Mouse (Mus musculus): ENCODE measurements around the gene Olfr1087. TPM values are rescaled to one million over a fixed set of nuclear protein-coding genes. Genes with fewer than 3 reads are reported as not detected.
"Not testable (repeated sequence)": the region's sequence is repeated elsewhere in the genome, so short reads cannot be mapped to it uniquely, and the experiment has no call there.

Olfr1087 gene
- not detected in 2 replicates for polyA plus RNA-seq (2014; fragmentation: Nextera tagmentation; extraction: Ambion mirVana)

DNA sequence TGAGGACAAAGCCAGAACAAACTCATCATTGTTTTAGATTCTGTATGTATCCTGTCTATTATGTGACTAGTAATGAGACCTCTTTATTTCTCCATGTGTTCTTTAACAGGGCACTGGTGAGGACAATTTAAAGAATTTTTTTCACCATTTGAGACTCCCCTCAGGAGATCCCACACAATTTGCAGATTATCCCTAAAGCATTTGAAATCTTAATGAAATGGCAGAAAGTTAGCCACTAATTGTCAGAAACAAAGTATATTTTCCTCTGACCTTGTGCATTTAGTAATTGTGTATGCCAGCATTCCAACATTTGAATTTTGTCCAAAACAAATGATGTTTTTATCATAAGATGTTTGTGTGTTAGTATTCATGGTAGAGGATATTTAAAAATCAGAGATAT is at the start of gene Olfr1087:
Gene Olfr1087, minus strand, starts transcription at position 101 of the 400 bp plus-strand sequence.
- Histone ChIP-seq H3K27ac (ENCODE audit: low read depth) (no peak within 1 kb of the TSS), H3K9me3 (ENCODE audit: control insufficient read depth, low read length) (no peaks in the 10 kb centered on the region), H3K9ac (ENCODE audit: low read length) (no peak within 1 kb of the TSS), H3K4me3 (ENCODE audit: low read depth, low read length) (no peak within 1 kb of the TSS), H3K4me2 (ENCODE audit: low read length) (no peak within 1 kb of the TSS), H3K4me1 (replicated peaks; ENCODE audit: control insufficient read depth, insufficient read depth, low read length) (no peaks in the 10 kb centered on the region), H3K36me3 (ENCODE audit: control insufficient read depth, insufficient read depth, low read length) (no peaks in the 10 kb centered on the region), H3K27me3 (replicated peaks; ENCODE audit: control insufficient read depth, insufficient read depth, low read length) (no peaks in the 10 kb centered on the region)
- ATAC-seq (replicated peaks; ENCODE audit: low FRiP score, low TSS enrichment, low read depth) = no peak
- DNase-seq (ENCODE audit: low spot score) = no peak

DNA sequence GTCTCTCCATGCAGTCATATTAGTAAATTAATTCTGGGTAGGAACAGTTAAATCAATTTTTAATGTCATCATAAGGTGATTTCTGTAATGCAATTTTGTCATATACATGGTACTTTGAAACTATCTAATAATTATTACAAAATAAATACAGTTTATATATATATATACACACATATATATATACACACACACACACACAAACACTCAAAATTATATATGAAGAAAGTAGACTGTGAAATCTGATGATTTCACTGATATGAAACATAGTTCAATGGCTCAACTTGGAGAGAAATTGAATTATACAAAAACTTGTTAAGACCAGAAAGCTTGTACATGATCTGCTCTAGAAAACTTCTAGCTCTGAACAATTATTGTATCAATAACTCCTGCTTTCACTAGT is 35.4 kb upstream of the Olfr1087 start, which contains the start of gene Olfr1089:
Gene Olfr1089, minus strand, starts transcription at position 101 of the 400 bp plus-strand sequence.
- Histone ChIP-seq H3K9ac (ENCODE audit: low read length) (no peak within 1 kb of the TSS), H3K4me2 (ENCODE audit: low read length) (no peak within 1 kb of the TSS), H3K27ac (ENCODE audit: low read depth) (no peak within 1 kb of the TSS), H3K36me3 (ENCODE audit: control insufficient read depth, insufficient read depth, low read length) (no peaks in the 10 kb centered on the region), H3K9me3 (ENCODE audit: control insufficient read depth, low read length) (no peaks in the 10 kb centered on the region), H3K27me3 (replicated peaks; ENCODE audit: control insufficient read depth, insufficient read depth, low read length) (no peaks in the 10 kb centered on the region), H3K4me3 (ENCODE audit: low read depth, low read length) (no peak within 1 kb of the TSS), H3K4me1 (replicated peaks; ENCODE audit: control insufficient read depth, insufficient read depth, low read length) (no peaks in the 10 kb centered on the region)
- DNase-seq (ENCODE audit: low spot score) = no peak
- no peak for ATAC-seq (replicated peaks; ENCODE audit: low FRiP score, low TSS enrichment, low read depth)

DNA sequence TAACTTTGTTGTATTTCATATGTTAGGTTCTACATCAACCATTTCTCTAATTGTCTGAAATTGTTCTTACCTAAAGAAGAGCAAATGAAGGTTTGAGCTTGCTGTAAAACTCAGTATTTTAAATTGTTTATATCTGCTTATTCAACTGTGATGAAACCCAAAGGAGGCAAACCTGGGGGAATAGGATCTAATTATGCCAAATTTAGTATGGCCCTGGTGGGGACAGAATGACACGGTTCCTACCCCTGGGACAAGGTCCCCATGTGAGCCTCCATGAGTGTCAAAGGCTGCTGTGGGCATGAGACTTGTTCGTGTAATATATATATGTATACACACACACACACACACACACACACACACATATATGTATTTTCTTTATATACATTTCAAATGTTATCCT is 18.2 kb downstream of the Olfr1087 start, which contains the start of gene Olfr1086:
Gene Olfr1086, minus strand, starts transcription at position 101 of the 400 bp plus-strand sequence.
- Histone ChIP-seq H3K4me1 (replicated peaks; ENCODE audit: control insufficient read depth, insufficient read depth, low read length) (no peaks in the 10 kb centered on the region), H3K4me2 (ENCODE audit: low read length) (no peak within 1 kb of the TSS), H3K4me3 (ENCODE audit: low read depth, low read length) (no peak within 1 kb of the TSS), H3K9me3 (ENCODE audit: control insufficient read depth, low read length) (no peaks in the 10 kb centered on the region), H3K36me3 (ENCODE audit: control insufficient read depth, insufficient read depth, low read length) (no peaks in the 10 kb centered on the region), H3K27me3 (replicated peaks; ENCODE audit: control insufficient read depth, insufficient read depth, low read length) (no peaks in the 10 kb centered on the region), H3K27ac (ENCODE audit: low read depth) (no peak within 1 kb of the TSS), H3K9ac (ENCODE audit: low read length) (no peak within 1 kb of the TSS)
- ATAC-seq (replicated peaks; ENCODE audit: low FRiP score, low TSS enrichment, low read depth) = no peak
- DNase-seq (ENCODE audit: low spot score) = no peak
- 84% methylated on average over 2 of the region's 2 CpGs for WGBS

DNA sequence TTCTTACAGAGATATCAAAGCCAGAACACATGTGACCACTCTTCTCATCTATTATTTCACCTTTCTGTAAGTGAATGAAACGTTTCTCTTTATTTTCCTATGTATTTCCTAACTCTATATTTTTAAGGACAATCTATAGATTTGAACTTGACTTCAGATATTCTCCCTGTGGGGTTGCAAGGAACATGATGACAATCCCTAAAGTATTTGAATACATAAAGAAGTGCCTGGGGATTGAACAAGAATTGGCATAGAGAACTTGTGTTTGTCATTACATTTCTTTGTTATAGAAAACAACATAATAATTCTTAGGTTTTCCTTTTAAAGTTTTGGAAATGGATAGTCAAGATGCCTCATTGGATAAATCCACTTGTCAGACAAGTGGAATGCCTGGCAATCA is 36.3 kb downstream of the Olfr1087 start, which contains the start of gene Olfr1085:
Gene Olfr1085, minus strand, starts transcription at position 101 of the 400 bp plus-strand sequence.
- H3K4me2 ChIP-seq (ENCODE audit: low read length) = no peak within 1 kb of the TSS
- WGBS = 32% methylated on average over 1 of the region's 1 CpGs

DNA sequence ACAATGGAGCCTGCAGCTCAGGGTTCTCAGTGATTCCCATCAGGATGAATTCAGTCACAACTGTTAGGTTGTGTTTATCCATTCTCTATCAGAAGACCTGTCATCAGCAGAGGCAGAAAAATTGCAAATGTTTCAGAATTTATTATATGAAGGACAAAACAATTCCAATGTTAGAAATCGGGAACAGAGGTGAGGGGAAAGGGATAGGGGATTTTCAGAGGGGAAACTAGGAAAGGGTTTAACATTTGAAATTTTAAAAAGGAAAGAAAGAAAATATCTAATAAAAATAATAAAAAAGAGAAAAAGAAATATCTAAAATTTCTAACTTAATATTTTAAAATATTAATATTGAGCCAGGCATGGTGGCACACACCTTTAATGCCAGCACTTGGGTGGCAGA is 58.6 kb downstream of the Olfr1087 start, which contains the start of gene Olfr1084:
Gene Olfr1084, minus strand, starts transcription at position 101 of the 400 bp plus-strand sequence.
- H3K4me2 ChIP-seq (ENCODE audit: low read length); H3K27me3 ChIP-seq (replicated peaks; ENCODE audit: control insufficient read depth, insufficient read depth, low read length); H3K27ac ChIP-seq (ENCODE audit: low read depth); H3K9me3 ChIP-seq (ENCODE audit: control insufficient read depth, low read length); H3K9ac ChIP-seq (ENCODE audit: low read length); H3K4me3 ChIP-seq (ENCODE audit: low read depth, low read length); H3K36me3 ChIP-seq (ENCODE audit: control insufficient read depth, insufficient read depth, low read length); DNase-seq (ENCODE audit: low spot score); H3K4me1 ChIP-seq (replicated peaks; ENCODE audit: control insufficient read depth, insufficient read depth, low read length); ATAC-seq (replicated peaks; ENCODE audit: low FRiP score, low TSS enrichment, low read depth): not testable (repeated sequence)
- WGBS = 90% methylated on average over 1 of the region's 1 CpGs

More for the DNA sequence above, 36.3 kb downstream of the Olfr1087 start, which contains the start of gene Olfr1085:
- ATAC-seq (replicated peaks; ENCODE audit: low FRiP score, low TSS enrichment, low read depth) (no peak), DNase-seq (ENCODE audit: low spot score) (no peak)
- Histone ChIP-seq H3K9me3 (ENCODE audit: control insufficient read depth, low read length) (no peaks in the 10 kb centered on the region), H3K27ac (ENCODE audit: low read depth) (no peak within 1 kb of the TSS), H3K27me3 (replicated peaks; ENCODE audit: control insufficient read depth, insufficient read depth, low read length) (no peaks in the 10 kb centered on the region), H3K36me3 (ENCODE audit: control insufficient read depth, insufficient read depth, low read length) (no peaks in the 10 kb centered on the region), H3K4me3 (ENCODE audit: low read depth, low read length) (no peak within 1 kb of the TSS), H3K4me1 (replicated peaks; ENCODE audit: control insufficient read depth, insufficient read depth, low read length) (no peaks in the 10 kb centered on the region), H3K9ac (ENCODE audit: low read length) (no peak within 1 kb of the TSS)

Other genes with a start within 250 kb of the Olfr1087 start
- not detected in 2 replicates for gene Olfr1065, start 247.8 kb downstream of the Olfr1087 start, polyA plus RNA-seq (2014; fragmentation: Nextera tagmentation; extraction: Ambion mirVana)
- gene Olfr1066, start 242.1 kb downstream of the Olfr1087 start, polyA plus RNA-seq (2014; fragmentation: Nextera tagmentation; extraction: Ambion mirVana) = not detected in 2 replicates
- gene Olfr228, start 211.0 kb downstream of the Olfr1087 start, polyA plus RNA-seq (2014; fragmentation: Nextera tagmentation; extraction: Ambion mirVana) = not detected in 2 replicates
- gene Olfr1076, start 189.9 kb downstream of the Olfr1087 start, polyA plus RNA-seq (2014; fragmentation: Nextera tagmentation; extraction: Ambion mirVana) = not detected in 2 replicates
- gene Olfr1079, start 155.9 kb downstream of the Olfr1087 start, polyA plus RNA-seq (2014; fragmentation: Nextera tagmentation; extraction: Ambion mirVana) = not detected in 2 replicates
- gene Olfr1080, start 140.2 kb downstream of the Olfr1087 start, polyA plus RNA-seq (2014; fragmentation: Nextera tagmentation; extraction: Ambion mirVana) = not detected in 2 replicates
- not detected in 2 replicates for gene Olfr1082, start 99.4 kb downstream of the Olfr1087 start, polyA plus RNA-seq (2014; fragmentation: Nextera tagmentation; extraction: Ambion mirVana)
- not detected in 2 replicates for gene Olfr1084, start 58.7 kb downstream of the Olfr1087 start, polyA plus RNA-seq (2014; fragmentation: Nextera tagmentation; extraction: Ambion mirVana)
- not detected in 2 replicates for gene Olfr1085, start 36.4 kb downstream of the Olfr1087 start, polyA plus RNA-seq (2014; fragmentation: Nextera tagmentation; extraction: Ambion mirVana)
- gene Olfr1086, start 18.3 kb downstream of the Olfr1087 start, polyA plus RNA-seq (2014; fragmentation: Nextera tagmentation; extraction: Ambion mirVana) = not detected in 2 replicates
- not detected in 2 replicates for gene Olfr1089, start 35.3 kb upstream of the Olfr1087 start, polyA plus RNA-seq (2014; fragmentation: Nextera tagmentation; extraction: Ambion mirVana)
- gene Olfr1090, start 60.6 kb upstream of the Olfr1087 start, polyA plus RNA-seq (2014; fragmentation: Nextera tagmentation; extraction: Ambion mirVana) = not detected in 2 replicates
- gene Olfr1093, start 84.1 kb upstream of the Olfr1087 start, polyA plus RNA-seq (2014; fragmentation: Nextera tagmentation; extraction: Ambion mirVana) = not detected in 2 replicates
- not detected in 2 replicates for gene Olfr141, start 111.6 kb upstream of the Olfr1087 start, polyA plus RNA-seq (2014; fragmentation: Nextera tagmentation; extraction: Ambion mirVana)
- gene Olfr1094, start 126.3 kb upstream of the Olfr1087 start, polyA plus RNA-seq (2014; fragmentation: Nextera tagmentation; extraction: Ambion mirVana) = not detected in 2 replicates
- not detected in 2 replicates for gene Olfr1095, start 153.3 kb upstream of the Olfr1087 start, polyA plus RNA-seq (2014; fragmentation: Nextera tagmentation; extraction: Ambion mirVana)
- not detected in 2 replicates for gene Gm13723, start 176.4 kb upstream of the Olfr1087 start, polyA plus RNA-seq (2014; fragmentation: Nextera tagmentation; extraction: Ambion mirVana)
- not detected in 2 replicates for gene Olfr1097, start 193.8 kb upstream of the Olfr1087 start, polyA plus RNA-seq (2014; fragmentation: Nextera tagmentation; extraction: Ambion mirVana)
- not detected in 2 replicates for gene Olfr1098, start 226.2 kb upstream of the Olfr1087 start, polyA plus RNA-seq (2014; fragmentation: Nextera tagmentation; extraction: Ambion mirVana)